Mouse (Mus musculus): ENCODE results near the gene Ctsa.

DNA sequence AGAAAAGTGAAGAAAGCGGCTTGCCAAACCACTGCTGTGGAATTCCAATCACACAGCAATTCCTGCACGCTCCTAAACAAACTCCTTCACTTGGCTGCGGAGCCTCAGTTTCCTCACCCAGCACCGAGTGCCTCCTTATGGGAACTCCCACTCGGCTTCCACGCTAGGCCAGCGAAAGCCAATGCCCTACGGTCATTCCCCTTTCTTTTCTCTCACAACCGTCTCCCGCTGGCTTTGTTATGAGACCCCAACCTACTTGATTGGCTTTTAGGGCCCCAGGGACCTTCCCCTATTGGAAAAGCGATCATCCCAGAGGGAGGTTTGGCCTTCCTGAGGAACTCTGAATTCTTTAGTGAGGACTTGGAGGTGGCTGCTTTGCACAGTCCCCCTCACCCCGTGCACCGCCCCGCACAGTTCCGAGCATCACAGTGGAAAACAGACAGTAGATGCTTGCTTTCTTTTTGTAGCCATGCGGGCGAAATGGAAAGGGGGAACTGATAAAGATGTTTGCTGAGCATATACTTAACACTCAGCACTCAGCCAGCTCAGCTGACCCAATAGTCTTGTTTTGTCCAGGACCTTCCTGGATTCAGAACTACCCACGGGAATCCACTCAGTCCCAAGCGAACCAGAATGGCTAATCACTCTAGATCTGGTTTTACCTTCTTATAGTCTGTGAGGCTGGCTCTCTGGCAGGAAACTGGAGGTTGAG lies 25.3 kb downstream of the Ctsa start:
- TF ChIP-seq CTCF (IDR thresholded peaks at IDR 0.05; ENCODE audit: insufficient read depth, low read length) (no peak), POLR2A (IDR thresholded peaks at IDR 0.05; ENCODE audit: borderline replicate concordance, extremely low read depth, low read depth, low read length) (no peak)

Data from lung, adult 2 months (tissue).